Mouse (Mus musculus) small intestine, adult 2 months (tissue): Measurements from ENCODE around the gene BC048403.

ENCODE experiments used
- CTCF ChIP-seq: fragments of 200-500 bp; IDR thresholded peaks from 2 replicates; pipeline ENCODE4 v1.5.1; 2012; ENCODE audit warnings: low read depth, mild to moderate bottlenecking, control low read depth, inconsistent platforms, low read length, moderate library complexity, mixed read lengths; ENCODE audit not compliant: insufficient replicate concordance, insufficient read length; ENCODE audit errors: extremely low read depth
- POLR2A ChIP-seq: fragments of 200-500 bp; IDR thresholded peaks from 2 replicates; pipeline ENCODE4 v1.6.1; 2012; ENCODE audit warnings: low read depth, mild to moderate bottlenecking, control low read depth, inconsistent platforms, low read length, moderate library complexity

DNA sequence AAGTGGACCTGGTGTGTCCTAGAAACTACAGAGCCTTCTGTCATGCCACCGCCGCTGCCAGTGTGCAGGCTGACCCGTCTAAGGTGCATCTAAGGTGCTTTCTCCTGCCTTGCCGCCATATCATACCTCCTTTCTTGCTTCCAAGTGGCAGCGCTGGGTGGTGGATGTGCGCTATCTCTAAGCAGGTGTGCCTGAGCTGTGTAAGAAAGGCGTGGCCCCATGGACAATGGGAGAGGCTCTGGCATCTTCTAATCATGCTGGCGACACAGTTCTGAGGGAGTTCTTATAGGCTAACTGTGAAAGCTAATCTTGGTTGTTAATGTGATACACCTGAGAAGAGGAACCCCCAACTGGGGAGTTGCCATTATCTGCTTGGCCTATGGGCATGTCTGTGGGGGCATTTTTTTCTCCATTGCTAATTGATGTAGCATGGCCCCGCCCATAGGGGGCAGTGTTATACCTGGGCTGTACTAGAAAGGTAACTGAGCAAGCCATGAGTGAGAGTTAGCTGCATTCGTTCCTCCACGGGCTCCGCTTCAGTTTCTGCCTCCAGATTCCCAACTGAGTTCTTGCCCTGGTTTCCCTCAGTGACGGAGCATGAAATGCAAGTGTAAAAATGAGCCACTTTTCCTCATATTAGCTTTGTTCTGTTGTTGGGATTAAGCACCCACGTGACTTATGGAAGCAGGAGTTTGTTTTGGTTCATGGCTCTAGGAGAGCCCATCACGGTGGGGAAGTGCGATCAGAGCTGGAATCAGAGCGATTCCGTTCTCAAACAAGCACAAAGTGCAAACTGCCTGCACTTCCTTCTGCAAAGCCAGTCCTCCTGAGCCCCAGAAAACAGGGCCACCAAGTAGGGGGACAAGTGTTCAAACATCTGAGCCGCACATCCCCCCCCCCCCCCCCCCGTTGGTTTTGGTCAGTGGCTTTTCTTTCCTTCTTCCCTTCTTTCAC, 31.2 kb downstream of the BC048403 start:
- TF ChIP-seq CTCF (peak; percentile 62; the same call in 1 of the 2 replicates), POLR2A (no peak)
